Mouse (Mus musculus): Measurements from ENCODE around the gene Nes. TPM values are rescaled to one million over a fixed set of nuclear protein-coding genes. Genes with fewer than 3 reads are reported as not detected.

Nes gene
- polyA plus RNA-seq, 1 experiment from 2014 or later: 17.7 TPM

DNA sequence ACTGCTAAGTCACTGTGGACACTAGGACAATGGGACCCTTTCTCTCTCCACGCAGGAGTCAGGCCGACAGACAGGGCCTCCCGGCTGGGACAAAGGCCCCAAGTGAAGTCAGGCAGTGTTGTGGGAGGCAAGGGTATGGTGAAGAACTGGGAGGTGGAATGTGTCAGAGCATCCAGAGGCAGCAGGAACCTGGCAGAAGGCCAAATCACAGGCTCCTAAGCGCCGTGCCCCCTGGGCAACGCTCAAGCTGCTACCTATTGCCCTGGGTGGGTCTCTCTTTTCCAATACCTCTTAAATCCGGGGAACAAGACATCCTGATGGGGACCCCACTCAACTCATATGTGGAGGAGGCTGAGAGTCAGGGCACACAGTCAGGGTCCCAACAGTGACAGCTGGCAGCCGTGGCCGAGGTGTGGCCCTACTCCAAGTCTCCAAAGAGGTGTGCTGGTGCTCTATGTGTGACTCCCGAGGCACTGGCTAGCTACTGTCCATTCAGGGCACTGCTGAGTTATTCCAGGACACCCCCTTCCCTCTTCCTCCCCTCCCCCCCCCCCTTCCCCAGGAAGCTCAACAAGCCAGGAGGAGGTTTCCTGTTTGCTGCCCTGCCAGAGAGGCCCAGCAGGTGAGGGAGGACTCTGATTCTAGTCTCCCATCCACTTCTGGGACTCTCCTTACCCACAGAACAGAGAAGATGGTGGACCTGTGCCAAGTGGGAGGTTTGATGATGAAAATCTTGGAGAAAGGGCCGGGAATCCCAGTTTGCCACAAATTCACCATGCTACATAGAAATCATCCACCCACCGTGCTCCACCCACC lies 14.8 kb downstream of the Nes start:
- no peaks in the 10 kb centered on the region for H3K9me3 ChIP-seq
- peak overlapping the region; percentile 16; the same call in 1 of the 2 replicates for H3K4me2 ChIP-seq
- peaks cover 61% of the 10 kb centered on the region for H3K4me1 ChIP-seq
- H3K27ac ChIP-seq: peak overlapping the region; percentile 60
- peak overlapping the region; percentile 44; the same call in 1 of the 2 replicates for H3K9ac ChIP-seq
- WGBS: 30% methylated on average over 12 of the region's 12 CpGs
- peaks cover 32% of the 10 kb centered on the region for H3K27me3 ChIP-seq
- ATAC-seq (ENCODE audit: insufficient number of reproducible peaks, insufficient read depth, low FRiP score, low TSS enrichment, low read depth): no peak
- no peak overlapping the region; the same call in 1 of the 2 replicates for H3K4me3 ChIP-seq
- no peaks in the 10 kb centered on the region for H3K36me3 ChIP-seq

- peak; percentile 75 for ATAC-seq (ENCODE audit: insufficient number of reproducible peaks, insufficient read depth, low FRiP score, low TSS enrichment, low read depth)
- peak overlapping the region; percentile 47 for H3K4me3 ChIP-seq
- H3K9ac ChIP-seq: peak overlapping the region; percentile 69
- no peaks in the 10 kb centered on the region for H3K36me3 ChIP-seq
- no peaks in the 10 kb centered on the region for H3K9me3 ChIP-seq
- H3K27me3 ChIP-seq: peaks cover 44% of the 10 kb centered on the region
- peak overlapping the region; percentile 57; the same call in 1 of the 2 replicates for H3K27ac ChIP-seq
- H3K4me2 ChIP-seq: peak overlapping the region; percentile 89
- WGBS: under 1% methylated on average over 17 of the region's 17 CpGs
- peaks cover 61% of the 10 kb centered on the region for H3K4me1 ChIP-seq
These were observed 16.0 kb downstream of the Nes start for GRCm38 (mm10) chr3:87986868-87987267.

DNA sequence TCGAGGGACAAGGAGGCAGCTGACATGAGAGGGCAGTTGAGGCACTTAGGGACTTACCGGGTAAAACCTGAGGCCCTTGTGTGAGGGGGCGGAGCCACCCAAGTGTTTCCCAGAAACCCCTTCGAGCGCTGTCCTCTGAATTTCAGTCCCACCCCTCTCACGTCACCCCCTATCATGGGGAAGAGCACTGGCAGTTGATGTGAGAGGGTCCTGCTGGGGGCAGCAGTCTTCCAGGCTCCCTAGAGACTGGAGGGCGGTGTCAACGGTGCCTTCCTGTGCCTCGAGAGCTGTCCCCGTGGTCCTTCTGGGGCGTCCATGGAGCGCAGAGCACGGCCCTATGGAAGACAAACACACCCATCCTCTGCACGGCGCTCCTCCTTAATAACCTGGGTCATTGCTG lies 16.8 kb downstream of the Nes start:
- peak overlapping the region; percentile 57 for H3K27ac ChIP-seq
- peak overlapping the region; percentile 69 for H3K9ac ChIP-seq
- ATAC-seq (ENCODE audit: insufficient number of reproducible peaks, insufficient read depth, low FRiP score, low TSS enrichment, low read depth): peak; percentile 11; the same call in 1 of the 2 replicates
- H3K36me3 ChIP-seq: no peaks in the 10 kb centered on the region
- peak overlapping the region; percentile 89 for H3K4me2 ChIP-seq
- H3K27me3 ChIP-seq: peaks cover 51% of the 10 kb centered on the region
- WGBS: 0% methylated on average over 15 of the region's 15 CpGs
- H3K9me3 ChIP-seq: no peaks in the 10 kb centered on the region
- peaks cover 54% of the 10 kb centered on the region for H3K4me1 ChIP-seq
- H3K4me3 ChIP-seq: peak overlapping the region; percentile 47

DNA sequence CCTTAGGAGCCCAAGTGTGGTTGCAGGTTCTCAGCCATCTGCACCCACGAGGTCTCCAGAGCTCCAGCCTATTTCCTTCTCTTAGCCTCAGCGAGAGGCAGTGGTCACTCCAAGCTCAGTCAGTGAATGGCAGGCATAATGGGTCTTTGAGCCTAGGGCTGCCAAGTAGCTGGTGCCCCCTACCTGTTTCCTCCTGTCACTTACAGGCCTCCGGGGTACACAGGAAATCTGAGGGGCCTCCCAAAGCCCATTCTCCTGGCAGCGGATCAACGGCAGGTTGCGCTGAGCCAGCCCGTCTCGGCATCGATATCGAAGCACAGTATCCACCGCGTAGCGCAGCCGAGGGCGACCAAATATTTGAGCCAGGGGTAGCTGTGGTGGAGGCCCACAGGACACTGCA lies 17.2 kb downstream of the Nes start:
- Histone ChIP-seq H3K27me3 (peaks cover 56% of the 10 kb centered on the region), H3K4me1 (peaks cover 49% of the 10 kb centered on the region)

GRCm38 (mm10) chr3:87989935-87990334 lies 19.1 kb downstream of the Nes start:
- Histone ChIP-seq H3K4me3 (no peak overlapping the region), H3K27ac (no peak overlapping the region), H3K9me3 (no peaks in the 10 kb centered on the region), H3K4me2 (no peak overlapping the region), H3K4me1 (peaks cover 36% of the 10 kb centered on the region), H3K9ac (peak overlapping the region; percentile 27; the same call in 1 of the 2 replicates), H3K36me3 (no peaks in the 10 kb centered on the region), H3K27me3 (peaks cover 74% of the 10 kb centered on the region)
- WGBS: 26% methylated on average over 10 of the region's 10 CpGs
- ATAC-seq (ENCODE audit: insufficient number of reproducible peaks, insufficient read depth, low FRiP score, low TSS enrichment, low read depth): no peak

More for the DNA sequence above, 17.2 kb downstream of the Nes start:
- Histone ChIP-seq H3K4me2 (peak overlapping the region; percentile 89), H3K27ac (no peak overlapping the region), H3K9me3 (no peaks in the 10 kb centered on the region), H3K4me3 (peak overlapping the region; percentile 47), H3K36me3 (no peaks in the 10 kb centered on the region), H3K9ac (peak overlapping the region; percentile 69)
- ATAC-seq (ENCODE audit: insufficient number of reproducible peaks, insufficient read depth, low FRiP score, low TSS enrichment, low read depth): no peak
- WGBS: 2% methylated on average over 15 of the region's 15 CpGs

GRCm38 (mm10) chr3:87993436-87993835 lies 22.6 kb downstream of the Nes start:
- Histone ChIP-seq H3K9me3 (no peaks in the 10 kb centered on the region), H3K4me1 (peaks cover 16% of the 10 kb centered on the region), H3K36me3 (no peaks in the 10 kb centered on the region), H3K27me3 (peaks cover 99% of the 10 kb centered on the region), H3K9ac (no peak overlapping the region), H3K4me3 (no peak overlapping the region), H3K27ac (no peak overlapping the region), H3K4me2 (no peak overlapping the region)
- WGBS: 0% methylated on average over 5 of the region's 6 CpGs
- no peak for ATAC-seq (ENCODE audit: insufficient number of reproducible peaks, insufficient read depth, low FRiP score, low TSS enrichment, low read depth)

DNA sequence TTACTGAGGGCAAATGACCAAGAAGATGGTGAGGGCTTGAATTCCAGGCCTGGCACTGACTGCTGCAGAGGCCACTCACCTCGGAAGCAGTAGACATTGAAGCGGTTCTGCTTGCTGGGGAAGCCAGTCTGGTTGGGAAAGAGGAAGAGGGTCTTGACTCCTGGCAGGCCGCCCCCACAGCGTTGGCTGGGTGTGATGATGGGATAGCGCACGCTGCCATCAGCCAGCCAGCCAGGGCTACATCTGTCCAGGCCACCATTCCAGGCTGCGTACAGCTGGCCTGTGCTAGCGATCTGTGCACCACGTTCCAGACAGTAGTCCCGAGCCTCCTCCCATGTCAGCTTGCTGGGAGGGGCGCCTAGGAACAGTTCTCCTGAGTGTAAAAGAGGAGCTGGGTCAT lies 24.5 kb downstream of the Nes start:
- no peak overlapping the region for H3K4me2 ChIP-seq
- no peak for ATAC-seq (ENCODE audit: insufficient number of reproducible peaks, insufficient read depth, low FRiP score, low TSS enrichment, low read depth)
- 22% methylated on average over 11 of the region's 11 CpGs for WGBS
- H3K9me3 ChIP-seq: no peaks in the 10 kb centered on the region
- peaks cover 27% of the 10 kb centered on the region for H3K4me1 ChIP-seq
- H3K9ac ChIP-seq: no peak overlapping the region
- peaks cover 99% of the 10 kb centered on the region for H3K27me3 ChIP-seq
- H3K27ac ChIP-seq: no peak overlapping the region
- no peak overlapping the region for H3K4me3 ChIP-seq
- no peaks in the 10 kb centered on the region for H3K36me3 ChIP-seq

DNA sequence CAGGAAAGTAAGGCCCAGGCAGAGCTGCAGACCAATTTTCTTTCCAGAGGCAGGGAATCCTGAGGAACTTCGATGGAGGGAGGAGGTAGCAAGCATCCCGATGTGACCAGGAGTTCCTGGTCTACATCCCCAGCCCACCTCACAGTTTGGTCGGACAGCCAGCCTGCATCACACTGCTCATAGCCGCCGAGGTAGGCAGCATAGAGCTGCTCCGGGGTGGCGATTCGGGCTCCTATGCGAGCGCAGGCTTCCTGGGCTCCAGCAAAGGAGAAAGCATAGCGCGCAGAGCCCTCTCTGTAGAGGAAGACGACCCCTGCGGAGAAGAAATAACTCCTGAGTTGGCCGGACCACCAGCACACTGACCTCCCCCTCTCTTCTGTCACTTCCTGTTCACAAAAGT lies 25.5 kb downstream of the Nes start:
- 1% methylated on average over 15 of the region's 15 CpGs for WGBS
- Histone ChIP-seq H3K4me1 (peaks cover 32% of the 10 kb centered on the region), H3K9ac (no peak overlapping the region), H3K27ac (no peak overlapping the region), H3K9me3 (no peaks in the 10 kb centered on the region), H3K36me3 (no peaks in the 10 kb centered on the region), H3K4me2 (peak overlapping the region; percentile 59), H3K4me3 (peak overlapping the region; percentile 40; the same call in 1 of the 2 replicates), H3K27me3 (peaks cover 99% of the 10 kb centered on the region)
- no peak for ATAC-seq (ENCODE audit: insufficient number of reproducible peaks, insufficient read depth, low FRiP score, low TSS enrichment, low read depth)

DNA sequence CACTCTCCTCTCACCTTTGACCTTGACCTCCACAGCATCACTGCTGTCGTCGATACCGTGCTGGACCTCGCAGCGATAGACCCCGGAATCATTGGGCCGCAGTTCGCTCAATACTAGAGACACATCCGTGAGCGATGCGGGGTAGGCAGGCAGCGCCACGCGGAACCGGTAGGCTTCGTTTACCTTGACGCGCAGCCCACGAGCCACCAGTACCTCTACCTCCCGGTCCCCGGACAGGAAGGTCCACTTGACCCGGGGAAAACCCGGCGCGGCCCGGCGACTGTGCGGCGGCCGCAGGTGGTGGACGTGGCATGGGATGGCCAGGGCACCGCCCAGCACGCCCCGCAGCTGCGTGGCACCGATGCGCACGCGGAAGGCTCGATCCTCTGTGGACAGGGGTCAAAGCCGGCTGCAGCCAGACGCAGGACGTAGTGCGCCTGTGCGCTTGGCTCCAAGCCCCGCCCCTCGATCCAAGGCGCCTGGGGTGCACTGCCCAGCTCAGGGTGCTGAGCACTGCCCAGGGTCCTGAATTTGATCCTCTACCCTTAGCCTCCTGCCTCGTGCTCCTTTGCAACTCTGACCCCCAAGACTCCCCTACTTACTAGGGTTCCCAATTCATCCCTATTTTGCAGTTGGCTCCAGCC lies 26.2 kb downstream of the Nes start:
- H3K27me3 ChIP-seq: peaks cover 99% of the 10 kb centered on the region
- no peak for ATAC-seq (ENCODE audit: insufficient number of reproducible peaks, insufficient read depth, low FRiP score, low TSS enrichment, low read depth)
- peak overlapping the region; percentile 59 for H3K4me2 ChIP-seq
- H3K36me3 ChIP-seq: no peaks in the 10 kb centered on the region
- peak overlapping the region; percentile 40 for H3K4me3 ChIP-seq
- H3K27ac ChIP-seq: no peak overlapping the region
- H3K9ac ChIP-seq: peak overlapping the region; percentile 49; the same call in 1 of the 2 replicates
- WGBS: under 1% methylated on average over 44 of the region's 49 CpGs
- H3K9me3 ChIP-seq: no peaks in the 10 kb centered on the region
- peaks cover 32% of the 10 kb centered on the region for H3K4me1 ChIP-seq

DNA sequence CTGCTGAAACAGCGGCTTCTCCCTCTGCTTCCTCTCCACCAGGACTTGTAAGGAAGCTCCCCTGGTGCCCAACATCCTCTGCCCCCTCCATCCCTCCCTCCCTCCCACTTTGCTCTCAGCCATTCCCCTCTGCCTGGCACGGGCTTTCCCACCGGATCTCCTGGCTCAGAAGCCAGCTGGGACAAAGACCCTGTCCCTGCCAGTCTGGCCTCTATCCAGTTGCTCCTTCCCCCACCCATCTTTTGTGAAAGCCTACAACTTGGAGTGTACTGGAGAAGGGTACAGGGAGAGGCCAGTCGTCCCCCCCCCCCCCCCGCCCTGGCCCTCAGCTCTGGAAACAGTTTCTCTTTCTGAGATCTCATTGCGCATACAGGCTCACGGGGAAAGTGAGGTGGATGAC lies 27.9 kb downstream of the Nes start:
- no peak overlapping the region for H3K27ac ChIP-seq
- 2% methylated on average over 5 of the region's 7 CpGs for WGBS
- H3K36me3 ChIP-seq: no peaks in the 10 kb centered on the region
- ATAC-seq (ENCODE audit: insufficient number of reproducible peaks, insufficient read depth, low FRiP score, low TSS enrichment, low read depth): no peak
- no peak overlapping the region for H3K4me3 ChIP-seq
- no peak overlapping the region for H3K9ac ChIP-seq
- H3K27me3 ChIP-seq: peaks cover 100% of the 10 kb centered on the region
- no peaks in the 10 kb centered on the region for H3K9me3 ChIP-seq
- H3K4me1 ChIP-seq: peaks cover 37% of the 10 kb centered on the region
- no peak overlapping the region for H3K4me2 ChIP-seq

DNA sequence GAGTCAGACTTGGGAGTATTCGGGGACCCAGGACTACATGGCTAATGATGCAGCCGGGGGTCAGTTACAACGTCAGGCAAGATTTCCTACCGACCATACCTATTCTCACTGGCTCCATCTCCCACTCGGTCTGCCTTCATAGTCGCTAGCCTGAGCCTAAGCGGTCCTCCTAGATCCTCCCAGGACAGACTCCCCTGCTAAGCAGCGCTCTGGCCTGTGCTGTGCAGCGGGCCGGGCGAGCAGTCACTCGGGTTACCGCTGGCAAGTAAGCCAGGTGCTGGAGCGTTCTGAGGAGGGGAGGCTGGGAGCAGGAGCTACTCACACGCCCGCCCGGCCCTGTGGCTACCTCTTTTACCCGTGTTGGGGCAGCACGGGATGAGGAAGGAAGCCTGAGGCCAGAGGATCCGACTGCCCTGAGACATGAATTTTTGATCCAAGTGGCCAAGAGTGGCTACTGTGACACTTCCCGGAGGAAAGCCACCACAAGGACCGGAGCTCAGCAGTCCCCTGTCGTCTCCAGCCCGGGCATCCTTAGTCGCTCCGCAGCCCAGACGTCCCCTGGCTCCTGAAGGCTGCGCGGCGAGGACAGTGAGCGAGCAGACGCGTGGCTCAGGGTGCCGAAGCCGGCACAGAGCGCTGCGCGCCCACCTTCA lies 28.5 kb downstream of the Nes start:
- Histone ChIP-seq H3K4me1 (peaks cover 37% of the 10 kb centered on the region), H3K27me3 (peaks cover 99% of the 10 kb centered on the region), H3K9ac (peak overlapping the region; percentile 57), H3K9me3 (no peaks in the 10 kb centered on the region), H3K27ac (no peak overlapping the region), H3K4me3 (peak overlapping the region; percentile 48), H3K36me3 (no peaks in the 10 kb centered on the region), H3K4me2 (peak overlapping the region; percentile 88)
- 1% methylated on average over 38 of the region's 38 CpGs for WGBS
- no peak for ATAC-seq (ENCODE audit: insufficient number of reproducible peaks, insufficient read depth, low FRiP score, low TSS enrichment, low read depth)

Measured in embryonic facial prominence, embryonic 13.5 days (tissue).